Mouse (Mus musculus) heart, embryonic 10.5 days (tissue): ENCODE results near the gene Ptk7. TPM values are rescaled to one million over a fixed set of nuclear protein-coding genes. Genes with fewer than 3 reads are reported as not detected.

Source experiments
- microRNA-seq: library from miRNA; unstranded; fragments of <30 nt; microRNA quantifications from one replicate; pipeline ENCODE4, GENCODE M21; 2017
- polyA plus RNA-seq: library from polyadenylated mRNA; unstranded; fragments of >200 nt; fragmentation: Nextera tagmentation; extraction: Ambion mirVana; gene quantifications from 2 replicates; pipeline ENCODE4 v1.2.1, GENCODE M21; 2016

Ptk7 gene
- polyA plus RNA-seq, 1 experiment from 2014 or later: 67.7 TPM

Small RNAs within 50 kb of the gene (microRNA-seq; reads per million reads assigned to microRNA genes)
- not detected for gene Mir6976

Other genes starting within 250 kb of the Ptk7 start
- 6.1 and 7.0 TPM in 2 replicates for gene Zfp318, start 245.8 kb downstream of the Ptk7 start, polyA plus RNA-seq
- gene Crip3, start 200.6 kb downstream of the Ptk7 start, polyA plus RNA-seq: 0.54 and 0.83 TPM in 2 replicates
- gene Slc22a7, start 191.0 kb downstream of the Ptk7 start, polyA plus RNA-seq: 0.15 and 0.30 TPM in 2 replicates
- gene Ttbk1, start 141.8 kb downstream of the Ptk7 start, polyA plus RNA-seq: 0.09 and 0.14 TPM in 2 replicates
- 36.5 and 52.8 TPM in 2 replicates for gene Dnph1, start 132.8 kb downstream of the Ptk7 start, polyA plus RNA-seq
- 4.8 and 5.3 TPM in 2 replicates for gene Cul9, start 83.1 kb downstream of the Ptk7 start, polyA plus RNA-seq
- gene Srf, start 73.3 kb downstream of the Ptk7 start, polyA plus RNA-seq: 10.9 and 15.7 TPM in 2 replicates
- gene Klc4, start 16.5 kb upstream of the Ptk7 start, polyA plus RNA-seq: 21.1 and 22.5 TPM in 2 replicates
- 131 and 151 TPM in 2 replicates for gene Mrpl2, start 16.7 kb upstream of the Ptk7 start, polyA plus RNA-seq
- gene Cul7, start 20.8 kb upstream of the Ptk7 start, polyA plus RNA-seq: 44.8 and 51.3 TPM in 2 replicates
- gene Rrp36, start 44.8 kb upstream of the Ptk7 start, polyA plus RNA-seq: 46.3 and 61.0 TPM in 2 replicates
- gene Mea1, start 49.3 kb upstream of the Ptk7 start, polyA plus RNA-seq: 143 and 180 TPM in 2 replicates
- gene Klhdc3, start 51.4 kb upstream of the Ptk7 start, polyA plus RNA-seq: 152 and 167 TPM in 2 replicates
- 76.8 and 103 TPM in 2 replicates for gene Ppp2r5d, start 75.6 kb upstream of the Ptk7 start, polyA plus RNA-seq
- gene Pex6, start 82.0 kb upstream of the Ptk7 start, polyA plus RNA-seq: 14.0 and 21.9 TPM in 2 replicates
- gene Gnmt, start 99.7 kb upstream of the Ptk7 start, polyA plus RNA-seq: 0.83 and 2.3 TPM in 2 replicates
- 63.2 and 68.4 TPM in 2 replicates for gene Cnpy3, start 122.7 kb upstream of the Ptk7 start, polyA plus RNA-seq
- gene Ptcra, start 134.2 kb upstream of the Ptk7 start, polyA plus RNA-seq: 0.39 and 0.60 TPM in 2 replicates
- 45.8 and 51.2 TPM in 2 replicates for gene 2310039H08Rik, start 143.1 kb upstream of the Ptk7 start, polyA plus RNA-seq
- 130 and 184 TPM in 2 replicates for gene Rpl7l1, start 153.2 kb upstream of the Ptk7 start, polyA plus RNA-seq
- 3.3 and 3.4 TPM in 2 replicates for gene Bicral, start 229.0 kb upstream of the Ptk7 start, polyA plus RNA-seq